Mouse (Mus musculus) thymus, adult 2 months (tissue): ENCODE measurements at regions not wholly inside any gene's neighbourhood (a gene's known extent, or its start where the extent isn't known, plus 50 kb on each side); places are given as distances from the start of the nearest gene placed in this dataset.

Source experiments
- CTCF ChIP-seq: fragments of 200-500 bp; IDR thresholded peaks from 2 replicates; pipeline ENCODE4 v1.5.1; 2012; ENCODE audit warnings: mild to moderate bottlenecking, control low read depth, low read length, moderate library complexity, borderline replicate concordance; ENCODE audit not compliant: control insufficient read depth, poor library complexity, insufficient read depth; ENCODE audit errors: extremely low read depth
- POLR2A ChIP-seq: fragments of 200-500 bp; IDR thresholded peaks from 2 replicates; pipeline ENCODE4 v1.6.1; 2012; ENCODE audit warnings: mild to moderate bottlenecking, low read length, control low read depth, moderate library complexity; ENCODE audit not compliant: control insufficient read depth, poor library complexity, insufficient read depth; ENCODE audit errors: extremely low read depth

DNA sequence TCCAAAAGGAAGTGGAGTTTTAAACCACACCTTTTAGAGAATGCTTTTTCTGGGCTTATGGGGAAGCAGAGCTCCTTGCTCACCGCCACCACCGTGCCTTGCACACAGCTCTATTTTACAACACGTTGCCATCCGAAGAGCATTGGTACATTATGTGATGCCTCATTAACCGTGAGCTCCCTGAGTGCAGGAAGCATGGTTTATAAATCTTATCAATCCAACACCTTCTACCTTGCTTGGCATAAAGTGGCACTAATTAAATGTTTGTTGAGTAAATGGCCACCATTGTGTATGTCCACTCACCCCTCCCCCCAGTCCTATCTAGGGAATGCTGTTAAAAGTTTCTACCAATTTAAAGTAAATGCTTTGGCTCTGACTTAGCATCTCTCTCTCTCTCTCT lies 206.6 kb downstream of the Grb14 start:
- TF ChIP-seq POLR2A: no peak
- TF ChIP-seq CTCF: no peak
